Mouse (Mus musculus): Measurements from ENCODE around the gene Arf6.

Gene Arf6

DNA sequence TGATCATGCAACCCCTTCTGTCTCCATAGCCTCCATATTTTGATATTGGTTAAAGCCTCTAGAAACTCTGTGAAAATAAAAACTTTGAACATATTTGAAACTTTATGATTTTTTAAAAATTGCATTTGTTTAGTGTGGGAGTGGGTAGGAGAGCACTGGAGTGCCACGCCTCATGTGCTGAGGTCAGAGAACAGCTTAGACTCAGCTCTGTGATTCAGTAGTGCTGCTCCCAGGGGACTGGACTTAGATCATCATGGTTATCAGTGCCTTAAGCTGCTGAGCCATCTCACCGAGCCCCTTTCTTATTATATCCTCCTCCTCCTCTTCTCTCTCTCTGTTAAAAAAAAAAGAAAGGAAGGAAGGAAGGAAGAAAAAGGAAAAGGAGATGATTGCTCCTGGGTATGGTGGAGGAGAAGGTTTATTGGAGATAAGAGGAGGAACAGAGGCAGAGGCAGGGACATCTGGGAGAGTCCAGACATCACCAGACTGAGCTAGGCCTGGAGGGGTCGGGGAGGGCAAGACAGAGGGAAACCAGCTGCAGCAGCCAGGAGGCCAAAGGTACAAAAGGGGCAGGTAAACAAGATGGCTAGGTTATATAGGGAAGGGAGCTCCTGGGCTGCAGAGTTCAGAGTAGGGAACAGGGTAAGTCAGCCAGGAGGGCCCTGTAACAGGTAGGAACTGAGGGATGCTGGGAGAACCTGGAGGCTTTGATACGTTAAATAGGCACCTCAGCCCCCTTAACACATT lies 43.0 kb downstream of the Arf6 start:
- DNase-seq = no peak

DNA sequence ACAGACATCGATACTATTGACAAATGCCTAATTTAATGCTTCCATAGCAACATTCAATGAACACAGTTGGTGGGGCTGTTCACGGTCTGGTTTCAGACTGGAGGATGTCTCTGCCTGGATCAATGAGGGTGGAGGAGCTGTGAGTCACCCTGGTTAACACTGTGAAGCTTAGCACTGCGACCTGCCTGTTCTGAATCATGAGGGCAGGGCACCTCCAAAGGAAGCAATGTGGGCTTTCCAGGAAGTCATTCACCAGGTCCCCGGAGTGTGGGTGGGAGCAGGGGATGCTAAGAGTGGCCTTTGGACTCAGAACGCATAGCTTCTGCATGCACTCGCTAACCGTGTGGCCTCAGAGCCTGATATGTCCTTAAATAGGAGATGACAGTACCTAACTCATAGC lies 44.8 kb downstream of the Arf6 start:
- peak; percentile 22 for DNase-seq

DNA sequence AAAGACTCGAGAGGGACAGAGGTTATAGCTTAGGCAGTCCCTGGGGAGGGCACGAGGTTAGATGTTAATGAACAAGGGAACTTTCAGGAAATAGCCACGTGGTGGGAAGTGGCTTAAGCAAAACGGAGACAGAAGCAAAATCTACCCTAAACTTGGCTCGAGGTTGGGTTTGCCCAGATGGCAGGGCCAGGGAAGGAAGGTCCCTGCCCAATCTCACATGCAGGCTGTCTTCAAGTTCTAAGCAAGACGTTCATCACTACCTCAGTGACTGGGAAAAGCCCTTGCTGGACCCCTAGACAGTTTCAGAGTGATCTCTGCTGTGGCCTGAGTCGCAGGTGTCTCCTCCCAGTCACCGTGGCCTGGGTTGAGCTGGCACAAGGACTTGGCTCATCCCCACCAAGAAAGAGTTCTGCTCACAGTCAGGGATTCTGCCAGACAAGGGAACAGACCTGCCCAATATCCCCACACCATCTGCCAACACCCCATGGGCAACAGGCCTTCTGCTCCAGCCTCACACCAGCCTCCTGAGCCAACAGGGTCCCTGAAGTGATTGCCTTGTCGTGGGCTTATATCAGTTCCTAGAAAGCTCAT lies 45.8 kb downstream of the Arf6 start:
- peak; percentile 45 for DNase-seq

DNA sequence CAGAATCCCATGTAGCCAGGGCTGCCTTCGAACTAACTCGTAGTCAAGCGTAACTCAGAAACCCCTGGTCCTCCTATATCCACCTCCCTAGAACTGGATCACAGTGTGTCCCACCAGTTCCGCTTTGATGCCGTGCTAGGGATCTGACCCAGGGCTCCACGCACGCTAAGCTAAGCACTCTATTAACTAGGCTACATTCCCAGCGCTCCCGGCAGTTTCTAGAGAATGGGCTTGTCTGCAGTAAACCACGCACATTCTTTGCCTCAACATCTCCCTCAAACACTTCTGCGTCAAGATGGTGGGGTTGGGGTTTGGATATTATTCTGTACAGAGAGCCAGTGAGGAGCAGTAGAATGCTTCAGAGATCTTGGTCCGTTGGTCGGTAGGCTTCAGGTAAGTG lies 46.7 kb downstream of the Arf6 start:
- DNase-seq = no peak

DNA sequence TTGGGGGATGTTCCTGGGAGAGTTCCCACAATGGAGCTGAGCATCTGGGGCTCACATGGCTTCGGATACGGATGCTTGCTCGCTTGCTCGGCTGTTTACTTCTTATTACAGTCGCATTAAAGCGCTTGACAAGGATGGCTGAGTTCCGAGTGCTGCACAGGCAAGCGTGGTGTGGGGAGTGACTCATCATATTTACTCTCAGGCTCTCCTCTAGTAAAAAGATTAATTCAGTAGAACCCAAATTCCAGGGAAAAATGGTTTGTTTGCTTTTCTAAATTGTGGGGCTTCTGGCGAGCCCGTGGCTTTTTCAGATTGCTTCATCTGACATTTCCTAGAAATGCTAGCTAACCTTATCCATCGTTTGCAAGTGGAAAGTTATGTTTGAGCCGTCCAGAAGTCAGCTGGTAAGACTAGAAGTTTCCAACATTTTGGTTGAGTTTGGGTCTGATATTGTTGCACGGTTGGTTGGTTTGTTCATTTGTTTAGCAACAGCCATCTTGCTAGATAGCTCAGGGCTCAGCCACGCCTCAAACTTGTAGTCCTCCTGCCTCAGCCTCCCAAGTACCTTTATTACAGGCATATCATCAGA lies 47.2 kb downstream of the Arf6 start:
- peak; percentile 38 for DNase-seq

DNA sequence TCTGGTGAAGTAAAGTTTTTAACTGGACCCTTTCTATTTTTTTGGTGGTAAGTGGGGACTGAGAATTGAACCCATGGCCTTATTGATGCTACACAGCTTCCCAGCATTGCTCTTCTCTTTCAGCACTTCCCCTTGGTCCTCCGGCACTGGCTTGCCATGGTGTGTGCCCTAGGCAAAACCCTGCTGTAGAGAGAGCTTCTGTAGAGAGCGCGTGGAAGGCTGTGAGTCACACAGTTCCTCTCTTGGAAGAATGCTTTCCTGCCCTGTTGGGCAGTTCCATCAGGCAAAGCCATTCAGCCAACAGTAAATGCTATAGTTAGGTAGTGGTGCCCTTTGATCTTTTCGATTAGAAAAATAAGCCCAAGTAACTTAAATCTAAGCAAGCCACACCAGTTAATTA lies 47.7 kb downstream of the Arf6 start:
- DNase-seq = peak; percentile 20

DNA sequence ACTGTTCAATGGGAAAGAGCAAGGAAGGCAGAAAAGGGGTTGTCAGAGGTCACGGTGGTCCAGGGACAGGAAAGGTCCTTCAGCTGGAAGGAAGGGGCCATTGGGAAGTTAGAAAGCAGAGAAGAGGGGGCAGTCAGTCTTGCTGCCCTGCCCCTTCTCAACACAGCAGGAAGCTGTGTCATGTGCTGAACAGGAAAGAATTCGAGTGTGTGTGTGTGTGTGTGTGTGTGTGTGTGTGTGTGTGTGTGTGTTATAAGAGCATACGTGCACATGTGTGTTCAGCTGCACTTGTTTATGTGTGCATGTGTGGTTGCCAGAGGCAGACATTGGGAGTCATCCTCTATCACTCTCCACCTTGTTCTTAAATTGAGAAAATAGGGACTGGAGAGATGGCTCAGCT lies 48.8 kb downstream of the Arf6 start:
- no peak for DNase-seq

DNA sequence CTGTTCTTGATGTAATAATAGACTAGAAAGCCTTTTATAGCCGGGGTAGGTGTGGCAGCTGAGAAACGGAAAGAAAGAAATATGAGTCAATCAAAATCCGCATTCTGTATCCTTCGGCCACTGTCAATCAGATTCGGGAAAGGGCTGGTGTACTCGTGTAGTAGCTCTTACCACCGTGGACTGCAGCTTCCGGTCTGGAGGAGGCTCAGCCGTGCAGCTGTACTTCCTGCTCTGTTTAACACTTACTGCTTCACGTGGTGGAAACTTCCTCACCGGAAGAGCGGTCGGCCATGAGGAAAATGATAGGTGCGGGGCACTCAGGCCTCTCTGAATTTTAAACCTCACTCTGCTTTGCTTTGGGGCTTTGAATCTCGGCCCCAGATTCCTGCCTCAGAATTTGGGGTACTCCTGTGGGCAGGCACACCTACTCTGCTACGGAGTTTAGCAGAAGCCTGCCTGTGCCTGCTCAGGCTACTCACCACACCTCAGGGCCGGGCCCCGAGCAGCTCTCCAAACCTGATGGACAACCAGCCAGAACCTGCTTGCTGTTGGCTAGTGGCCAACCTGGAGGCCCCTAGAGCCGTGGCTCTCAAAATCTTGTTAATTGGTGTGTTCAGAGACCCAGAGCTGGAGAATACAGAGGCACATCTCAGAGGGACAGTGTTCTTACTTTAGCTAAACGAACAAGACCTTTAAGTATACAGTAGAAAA lies 51.0 kb downstream of the Arf6 start:
- peak; percentile 63 for DNase-seq

Measured in kidney, postnatal 10 days (tissue).